Mouse (Mus musculus): ENCODE results near the gene Cx3cr1.
A peak's percentile ranks its signal among the peaks of the same experiment; 100 is the strongest.

Gene Cx3cr1

DNA sequence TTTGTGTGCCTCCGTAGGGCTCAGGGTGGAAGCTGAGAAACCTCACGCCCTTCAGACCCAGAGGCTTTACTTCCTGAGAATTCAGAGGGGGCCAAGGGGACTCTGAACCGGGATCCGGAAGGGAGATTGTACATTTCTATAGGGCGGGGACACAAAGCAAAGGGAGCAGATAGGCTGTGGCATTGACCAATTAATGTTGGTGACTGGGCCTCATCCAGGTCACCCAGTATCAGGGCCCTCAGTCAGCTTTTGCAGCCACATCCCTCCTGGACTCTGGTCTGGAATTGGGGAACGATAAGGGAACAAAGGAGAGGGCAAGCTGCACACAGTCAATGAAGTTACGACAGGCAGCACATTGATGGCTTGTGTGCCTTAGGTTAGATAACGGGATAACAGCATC lies 215.5 kb downstream of the Cx3cr1 start:
- Histone ChIP-seq H3K36me3 (ENCODE audit: control insufficient read depth, insufficient read depth, low read length, poor library complexity, severe bottlenecking) (no peaks in the 10 kb centered on the region), H3K27me3 (ENCODE audit: control insufficient read depth, insufficient read depth, low read length, poor library complexity, severe bottlenecking) (no peaks in the 10 kb centered on the region)
- no peak for DNase-seq (ENCODE audit: low read depth, low spot score)

DNA sequence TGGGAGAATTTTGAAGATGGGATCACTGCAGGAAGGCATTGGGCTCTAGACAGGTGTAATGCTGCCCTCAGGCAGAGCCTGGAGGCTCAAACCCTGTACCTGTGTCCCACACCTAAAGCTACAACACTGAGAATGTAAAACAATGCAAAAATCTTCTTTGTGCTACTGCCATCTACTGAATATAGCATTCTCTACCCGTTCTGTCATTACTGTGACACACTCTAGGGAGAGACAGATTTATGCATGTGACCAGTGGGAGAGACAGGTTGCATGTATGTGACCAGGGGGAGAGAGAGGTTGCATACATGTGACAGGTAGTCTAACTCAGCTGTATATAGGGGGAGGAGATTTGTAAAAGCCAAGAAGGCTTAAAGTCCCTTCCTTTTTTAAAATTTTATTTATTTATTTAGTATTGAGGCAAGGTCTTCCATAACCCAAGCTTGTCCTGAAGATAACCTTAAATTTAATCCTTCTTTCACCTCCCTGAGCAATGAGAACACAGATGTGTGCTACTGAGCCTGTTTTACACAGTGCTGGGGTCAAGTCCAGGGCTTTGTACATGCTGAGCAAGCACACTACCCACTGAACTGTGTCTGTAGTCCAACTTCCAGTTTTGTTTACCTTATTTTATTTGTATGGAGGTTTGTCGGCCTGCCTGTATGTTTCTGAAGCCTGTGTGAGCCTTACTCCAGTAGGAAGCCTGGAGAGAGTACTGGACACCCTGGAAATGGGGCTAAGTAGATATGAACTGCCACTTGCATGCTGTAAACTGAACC lies 216.4 kb downstream of the Cx3cr1 start:
- no peak for DNase-seq (ENCODE audit: low read depth, low spot score)
- H3K36me3 ChIP-seq (ENCODE audit: control insufficient read depth, insufficient read depth, low read length, poor library complexity, severe bottlenecking): no peaks in the 10 kb centered on the region
- H3K27me3 ChIP-seq (ENCODE audit: control insufficient read depth, insufficient read depth, low read length, poor library complexity, severe bottlenecking): no peaks in the 10 kb centered on the region

DNA sequence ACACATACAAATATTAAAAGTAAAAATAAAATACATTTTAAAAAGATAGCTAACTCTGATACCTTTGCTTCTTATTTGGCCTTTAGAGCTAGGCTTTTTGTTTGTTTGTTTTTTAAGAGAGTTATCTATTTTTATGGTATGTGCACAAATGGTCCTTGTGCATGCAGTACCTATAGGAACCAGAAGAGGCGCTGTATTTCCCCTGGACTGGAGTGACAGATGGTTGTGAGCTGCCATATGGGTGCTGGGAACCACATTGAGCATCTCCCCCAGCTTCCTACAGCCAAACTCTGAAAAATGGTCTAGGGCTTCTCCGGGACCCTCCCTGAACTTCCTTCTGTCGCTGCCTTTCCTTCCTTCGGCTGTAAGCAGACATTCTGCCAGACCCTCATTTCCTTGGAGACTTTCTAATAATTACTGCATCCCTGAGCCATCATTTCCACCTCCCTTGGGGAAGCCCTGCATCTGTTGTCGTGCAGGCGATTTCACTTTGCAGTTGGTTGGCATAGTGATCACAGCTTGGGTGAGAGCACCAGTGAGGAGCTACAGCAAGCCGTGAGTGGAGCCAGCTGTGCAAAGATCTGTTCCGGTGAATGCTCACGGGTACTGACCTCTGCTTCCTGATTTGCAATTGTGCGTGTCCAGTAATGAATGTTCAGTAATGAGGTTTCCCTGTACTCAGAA lies 217.2 kb downstream of the Cx3cr1 start:
- peak; percentile 23 for DNase-seq (ENCODE audit: low read depth, low spot score)

More for the DNA sequence above, 217.2 kb downstream of the Cx3cr1 start:
- H3K27me3 ChIP-seq (ENCODE audit: control insufficient read depth, insufficient read depth, low read length, poor library complexity, severe bottlenecking): no peaks in the 10 kb centered on the region
- H3K36me3 ChIP-seq (ENCODE audit: control insufficient read depth, insufficient read depth, low read length, poor library complexity, severe bottlenecking): no peaks in the 10 kb centered on the region
